Mouse (Mus musculus) CD4-positive naive resting alpha-beta T cell, adult 57 days (primary cell): ENCODE data around the gene Capn1. TPM values are rescaled to one million over a fixed set of nuclear protein-coding genes. Genes with fewer than 3 reads are reported as not detected.

ENCODE experiments used
- total RNA-seq: library from RNA; stranded (reverse); gene quantifications from one replicate; pipeline ENCODE4 v1.2.4, GENCODE M21; 2023

Gene Capn1
- 129 TPM for total RNA-seq

GRCm38 (mm10) chr19:6015511-6016315, at the start of gene Capn1:
Gene Capn1 (minus strand): TSS chr19:6015897.

GRCm38 (mm10) chr19:6061021-6061533, 45.4 kb upstream of the Capn1 start, which contains the start of gene Znhit2:
Gene Znhit2 (plus strand): TSS chr19:6061192.

GRCm38 (mm10) chr19:6057313-6058096, 41.8 kb upstream of the Capn1 start, which contains the start of the genes Mrpl49 and Fau:
Gene Mrpl49 (minus strand): TSS chr19:6057785.
Gene Fau (plus strand): TSS chr19:6057844.

GRCm38 (mm10) chr19:6046294-6047153, 30.8 kb upstream of the Capn1 start, which contains the start of gene Syvn1:
Gene Syvn1 (plus strand): TSS chr19:6046576.

GRCm38 (mm10) chr19:5986043-5986442, 29.7 kb downstream of the Capn1 start, which contains the start of gene Slc22a20:
Gene Slc22a20 (minus strand): TSS chr19:5986143.

GRCm38 (mm10) chr19:5963883-5964562, 51.7 kb downstream of the Capn1 start, which contains the start of gene Pola2:
Gene Pola2 (minus strand): TSS chr19:5964202.

Other genes with a start within 250 kb of the Capn1 start
- 76.3 TPM for gene Scyl1, start 244.5 kb downstream of the Capn1 start, total RNA-seq
- gene Frmd8, start 140.6 kb downstream of the Capn1 start, total RNA-seq: 161 TPM
- 29.7 TPM for gene Slc25a45, start 138.1 kb downstream of the Capn1 start, total RNA-seq
- gene Tigd3, start 121.7 kb downstream of the Capn1 start, total RNA-seq: 2.4 TPM
- gene Dpf2, start 102.9 kb downstream of the Capn1 start, total RNA-seq: 153 TPM
- 0.38 TPM for gene Cdc42ep2, start 91.1 kb downstream of the Capn1 start, total RNA-seq
- gene Pola2, start 51.7 kb downstream of the Capn1 start, total RNA-seq: 60.3 TPM
- gene Slc22a20, start 29.8 kb downstream of the Capn1 start, total RNA-seq: not detected
- 56.5 TPM for gene Syvn1, start 30.7 kb upstream of the Capn1 start, total RNA-seq
- 21.1 TPM for gene Mrpl49, start 41.9 kb upstream of the Capn1 start, total RNA-seq
- gene Fau, start 41.9 kb upstream of the Capn1 start, total RNA-seq: 3,183 TPM
- gene Znhit2, start 45.3 kb upstream of the Capn1 start, total RNA-seq: 15.9 TPM
- 18.6 TPM for gene Tm7sf2, start 52.5 kb upstream of the Capn1 start, total RNA-seq
- 112 TPM for gene Vps51, start 61.3 kb upstream of the Capn1 start, total RNA-seq
- not detected for gene Tmem262, start 64.1 kb upstream of the Capn1 start, total RNA-seq
- gene Gm28374, start 66.4 kb upstream of the Capn1 start, total RNA-seq: 1.7 TPM
- 62.2 TPM for gene Zfpl1, start 69.1 kb upstream of the Capn1 start, total RNA-seq
- 0.95 TPM for gene Cdca5, start 69.1 kb upstream of the Capn1 start, total RNA-seq
- not detected for gene AC131692.1, start 78.5 kb upstream of the Capn1 start, total RNA-seq
- not detected for gene Naaladl1, start 89.9 kb upstream of the Capn1 start, total RNA-seq
- gene Sac3d1, start 102.8 kb upstream of the Capn1 start, total RNA-seq: 13.2 TPM
- 33.3 TPM for gene Snx15, start 112.4 kb upstream of the Capn1 start, total RNA-seq
- not detected for gene Batf2, start 125.1 kb upstream of the Capn1 start, total RNA-seq
- gene Arl2, start 125.7 kb upstream of the Capn1 start, total RNA-seq: 26.4 TPM
- not detected for gene Majin, start 168.5 kb upstream of the Capn1 start, total RNA-seq
- not detected for gene Gpha2, start 210.5 kb upstream of the Capn1 start, total RNA-seq
- gene Ppp2r5b, start 220.0 kb upstream of the Capn1 start, total RNA-seq: 26.0 TPM
- 188 TPM for gene Atg2a, start 225.8 kb upstream of the Capn1 start, total RNA-seq